Mouse (Mus musculus) lung, embryonic 14.5 days (tissue): ENCODE measurements around the gene Palm. TPM values are rescaled to one million over a fixed set of nuclear protein-coding genes. Genes with fewer than 3 reads are reported as not detected.
A peak's percentile ranks its signal among the peaks of the same experiment; 100 is the strongest.

ENCODE experiments used
- ATAC-seq: fragments of 200-750 bp; cut with Nextera tagmentation; 2 replicates; pipeline ENCODE4 v1.8.0; 2017; ENCODE audit warnings: mild to moderate bottlenecking, moderate TSS enrichment, moderate library complexity; ENCODE audit not compliant: insufficient read depth
- DNase-seq: peaks from one replicate; pipeline ENCODE4 v3.0.0-alpha.2; 2015
- H3K27ac ChIP-seq: fragments of 300-500 bp; sonication (generic); 2 replicates; pipeline ENCODE4 v1.5.1; 2014; ENCODE audit warnings: low read depth, mild to moderate bottlenecking, moderate library complexity
- H3K27me3 ChIP-seq: fragments of 300-500 bp; sonication (generic); 2 replicates; pipeline ENCODE4 v1.6.1; 2014; ENCODE audit warnings: low read length, control low read depth; ENCODE audit not compliant: insufficient read depth
- H3K36me3 ChIP-seq: fragments of 300-500 bp; sonication (generic); 2 replicates; pipeline ENCODE4 v1.6.1; 2014; ENCODE audit warnings: control low read depth; ENCODE audit not compliant: insufficient read depth
- H3K4me1 ChIP-seq: fragments of 300-500 bp; sonication (generic); 2 replicates; pipeline ENCODE4 v1.6.1; 2014; ENCODE audit warnings: antibody characterized with exemption, control low read depth; ENCODE audit not compliant: insufficient read depth
- H3K4me2 ChIP-seq: fragments of 300-500 bp; sonication (generic); 2 replicates; pipeline ENCODE4 v1.6.1; 2014; ENCODE audit warnings: mild to moderate bottlenecking
- H3K4me3 ChIP-seq: fragments of 300-500 bp; sonication (generic); 2 replicates; pipeline ENCODE4 v1.5.1; 2014; ENCODE audit warnings: low read depth, low read length
- H3K9ac ChIP-seq: fragments of 300-500 bp; sonication (generic); 2 replicates; pipeline ENCODE4 v1.6.1; 2014
- H3K9me3 ChIP-seq: fragments of 300-500 bp; sonication (generic); 2 replicates; pipeline ENCODE4 v1.6.1; 2016; ENCODE audit warnings: low read depth, low read length, control low read depth
- CTCF ChIP-seq: IDR thresholded peaks from 2 replicates; pipeline ENCODE4 v1.5.1; 2016; ENCODE audit warnings: antibody characterized with exemption, low read depth
- WGBS: fragments of 180-500 bp; shearing (Covaris S2); extraction: QIAGEN DNeasy Blood & Tissue Kit; methylation state at CpG from one replicate; pipeline ENCODE4 v1.1.7; 2014; 5-methylcytosine and 5-hydroxymethylcytosine counted together
- microRNA-seq: library from miRNA; unstranded; fragments of <30 nt; microRNA quantifications from one replicate; pipeline ENCODE4, GENCODE M21; 2016; ENCODE audit warnings: borderline number of aligned reads
- polyA plus RNA-seq: library from polyadenylated mRNA; unstranded; fragments of >200 nt; fragmentation: Nextera tagmentation; extraction: Ambion mirVana; gene quantifications from 2 replicates; pipeline ENCODE4 v1.2.1, GENCODE M21; 2014

The Palm gene
- polyA plus RNA-seq, 1 experiment from 2014 or later, result 72.4 TPM

- H3K9me3 ChIP-seq, result no peaks in the 10 kb centered on the region
- 0 out of 2 replicates have a peak overlapping the region, but pooled peaks have one; percentile 0 for H3K4me3 ChIP-seq
- peaks cover 73% of the 10 kb centered on the region for H3K36me3 ChIP-seq
- H3K27ac ChIP-seq, result peak overlapping the region; percentile 32; the same call in 1 of the 2 replicates
- H3K27me3 ChIP-seq, result no peaks in the 10 kb centered on the region
- DNase-seq, result no peak
- H3K4me1 ChIP-seq, result peaks cover under 1% of the 10 kb centered on the region; the same call in 1 of the 2 replicates
- no peak overlapping the region for H3K9ac ChIP-seq
- no peak overlapping the region for H3K4me2 ChIP-seq
- TF ChIP-seq CTCF, result no peak
- peak; percentile 22 for ATAC-seq
- 39% methylated on average over 10 of the region's 10 CpGs for WGBS
Observed at GRCm38 (mm10) chr10:79864351-79865188, 71.2 kb downstream of the Palm start.

- Histone ChIP-seq H3K9me3 (no peaks in the 10 kb centered on the region), H3K9ac (no peak overlapping the region), H3K27ac (peak overlapping the region; percentile 32; the same call in 1 of the 2 replicates), H3K4me1 (no peaks in the 10 kb centered on the region), H3K4me3 (0 out of 2 replicates have a peak overlapping the region, but pooled peaks have one; percentile 0), H3K4me2 (no peak overlapping the region), H3K27me3 (no peaks in the 10 kb centered on the region), H3K36me3 (peaks cover 67% of the 10 kb centered on the region)
- 42% methylated on average over 12 of the region's 12 CpGs for WGBS
- no peak for DNase-seq
- ATAC-seq, result peak; percentile 28
- TF ChIP-seq CTCF, result no peak
Observed at GRCm38 (mm10) chr10:79865189-79865601, 71.8 kb downstream of the Palm start.

- no peak overlapping the region for H3K27ac ChIP-seq
- 64% methylated on average over 19 of the region's 19 CpGs for WGBS
Observed at GRCm38 (mm10) chr10:79865801-79866295, 72.5 kb downstream of the Palm start.

GRCm38 (mm10) chr10:79866601-79867000 is 73.2 kb downstream of the Palm start:
- DNase-seq (no peak), ATAC-seq (no peak)
- TF ChIP-seq CTCF, result no peak
- H3K27ac ChIP-seq, result no peak overlapping the region
- no peak overlapping the region for H3K9ac ChIP-seq
- no peaks in the 10 kb centered on the region for H3K27me3 ChIP-seq
- H3K4me2 ChIP-seq, result no peak overlapping the region
- no peaks in the 10 kb centered on the region for H3K9me3 ChIP-seq
- H3K4me3 ChIP-seq, result no peak overlapping the region
- H3K4me1 ChIP-seq, result no peaks in the 10 kb centered on the region
- peaks cover 53% of the 10 kb centered on the region for H3K36me3 ChIP-seq
- 66% methylated on average over 11 of the region's 11 CpGs for WGBS

More at GRCm38 (mm10) chr10:79865801-79866295, 72.5 kb downstream of the Palm start:
- peaks cover 60% of the 10 kb centered on the region for H3K36me3 ChIP-seq
- H3K27me3 ChIP-seq, result no peaks in the 10 kb centered on the region
- no peak overlapping the region for H3K9ac ChIP-seq
- ATAC-seq (peak; percentile 12; the same call in 1 of the 2 replicates), DNase-seq (no peak)
- no peak overlapping the region for H3K4me3 ChIP-seq
- H3K4me2 ChIP-seq, result no peak overlapping the region
- peak; percentile 65 for TF ChIP-seq CTCF
- no peaks in the 10 kb centered on the region for H3K4me1 ChIP-seq
- H3K9me3 ChIP-seq, result no peaks in the 10 kb centered on the region

Small RNA genes within 50 kb of the gene (microRNA-seq; reads per million reads assigned to microRNA genes)
- gene Mir6910, result not detected

Other genes starting within 250 kb of the Palm start
- 49.6 and 55.3 TPM in 2 replicates for gene Mier2, start 238.4 kb upstream of the Palm start, polyA plus RNA-seq
- gene Theg, start 206.2 kb upstream of the Palm start, polyA plus RNA-seq, result not detected in 2 replicates
- not detected in 2 replicates for gene C2cd4c, start 179.5 kb upstream of the Palm start, polyA plus RNA-seq
- gene Shc2, start 155.7 kb upstream of the Palm start, polyA plus RNA-seq, result 5.8 and 7.1 TPM in 2 replicates
- not detected in 2 replicates for gene Odf3l2, start 147.8 kb upstream of the Palm start, polyA plus RNA-seq
- gene Madcam1, start 129.0 kb upstream of the Palm start, polyA plus RNA-seq, result 0.93 and 1.2 TPM in 2 replicates
- 56.4 and 62.4 TPM in 2 replicates for gene Tpgs1, start 124.2 kb upstream of the Palm start, polyA plus RNA-seq
- gene Cdc34, start 111.4 kb upstream of the Palm start, polyA plus RNA-seq, result 88.2 and 92.9 TPM in 2 replicates
- 0.24 and 0.84 TPM in 2 replicates for gene Gzmm, start 104.6 kb upstream of the Palm start, polyA plus RNA-seq
- 842 and 871 TPM in 2 replicates for gene Bsg, start 89.1 kb upstream of the Palm start, polyA plus RNA-seq
- gene Hcn2, start 76.9 kb upstream of the Palm start, polyA plus RNA-seq, result 0.14 TPM in 1 of 2 replicates, not detected in the other
- gene Polrmt, start 47.0 kb upstream of the Palm start, polyA plus RNA-seq, result 44.2 and 44.6 TPM in 2 replicates
- 0.30 and 0.41 TPM in 2 replicates for gene Fgf22, start 38.5 kb upstream of the Palm start, polyA plus RNA-seq
- 107 and 123 TPM in 2 replicates for gene Rnf126, start 26.6 kb upstream of the Palm start, polyA plus RNA-seq
- 12.2 and 12.4 TPM in 2 replicates for gene Fstl3, start 16.3 kb upstream of the Palm start, polyA plus RNA-seq
- gene Prss57, start 2.6 kb upstream of the Palm start, polyA plus RNA-seq, result 0.11 TPM in 1 of 2 replicates, not detected in the other
- gene Misp, start 27.4 kb downstream of the Palm start, polyA plus RNA-seq, result 5.0 and 6.1 TPM in 2 replicates
- 355 and 366 TPM in 2 replicates for gene Ptbp1, start 60.9 kb downstream of the Palm start, polyA plus RNA-seq
- 3.5 and 3.7 TPM in 2 replicates for gene Prtn3, start 80.9 kb downstream of the Palm start, polyA plus RNA-seq
- gene Plppr3, start 81.1 kb downstream of the Palm start, polyA plus RNA-seq, result 31.3 and 37.4 TPM in 2 replicates
- 0.18 and 0.26 TPM in 2 replicates for gene Elane, start 92.7 kb downstream of the Palm start, polyA plus RNA-seq
- gene Cfd, start 97.3 kb downstream of the Palm start, polyA plus RNA-seq, result not detected in 2 replicates
- gene Med16, start 115.4 kb downstream of the Palm start, polyA plus RNA-seq, result 55.5 and 58.7 TPM in 2 replicates
- gene Gm26602, start 117.3 kb downstream of the Palm start, polyA plus RNA-seq, result 4.1 TPM in 1 of 2 replicates, not detected in the other
- gene Kiss1r, start 123.4 kb downstream of the Palm start, polyA plus RNA-seq, result 0.70 and 1.2 TPM in 2 replicates
- 127 and 132 TPM in 2 replicates for gene R3hdm4, start 127.6 kb downstream of the Palm start, polyA plus RNA-seq
- 5.1 and 5.4 TPM in 2 replicates for gene Arid3a, start 133.5 kb downstream of the Palm start, polyA plus RNA-seq
- gene Wdr18, start 166.6 kb downstream of the Palm start, polyA plus RNA-seq, result 113 and 124 TPM in 2 replicates
- gene Grin3b, start 177.1 kb downstream of the Palm start, polyA plus RNA-seq, result 0.30 and 0.41 TPM in 2 replicates
- 19.3 and 23.4 TPM in 2 replicates for gene Tmem259, start 190.8 kb downstream of the Palm start, polyA plus RNA-seq
- gene Cnn2, start 195.0 kb downstream of the Palm start, polyA plus RNA-seq, result 354 and 364 TPM in 2 replicates
- 3.0 and 3.5 TPM in 2 replicates for gene Abca7, start 202.9 kb downstream of the Palm start, polyA plus RNA-seq
- gene Arhgap45, start 223.1 kb downstream of the Palm start, polyA plus RNA-seq, result 11.2 and 13.2 TPM in 2 replicates
- gene Polr2e, start 246.2 kb downstream of the Palm start, polyA plus RNA-seq, result 240 and 258 TPM in 2 replicates